Mouse (Mus musculus) liver, embryonic 11.5 days (tissue): Measurements from ENCODE around the gene Dgkd. TPM values are rescaled to one million over a fixed set of nuclear protein-coding genes. Genes with fewer than 3 reads are reported as not detected.

Experiments
- ATAC-seq: fragments of 200-750 bp; cut with Nextera tagmentation; replicated peaks from 2 replicates; pipeline ENCODE4 v1.8.0; 2017; ENCODE audit warnings: moderate number of reproducible peaks, mild to moderate bottlenecking, moderate TSS enrichment, moderate library complexity; ENCODE audit not compliant: low FRiP score
- DNase-seq: peaks from one replicate; pipeline ENCODE4 v3.0.0-alpha.2; 2017; ENCODE audit warnings: low spot score
- H3K27ac ChIP-seq: fragments of 300-500 bp; sonication (generic); 2 replicates; pipeline ENCODE4 v1.5.1; 2014; ENCODE audit warnings: mild to moderate bottlenecking, low read depth, low read length, control low read depth
- H3K27me3 ChIP-seq: fragments of 300-500 bp; sonication (generic); replicated peaks from 2 replicates; pipeline ENCODE4 v1.6.1; 2014; ENCODE audit warnings: low read length, mixed read lengths; ENCODE audit not compliant: control insufficient read depth, insufficient read depth
- H3K36me3 ChIP-seq: fragments of 300-500 bp; sonication (generic); 2 replicates; pipeline ENCODE4 v1.6.1; 2014; ENCODE audit warnings: mild to moderate bottlenecking, low read length, moderate library complexity, mixed read lengths; ENCODE audit not compliant: control insufficient read depth, insufficient read depth
- H3K4me1 ChIP-seq: fragments of 300-500 bp; sonication (generic); replicated peaks from 2 replicates; pipeline ENCODE4 v1.6.1; 2014; ENCODE audit warnings: low read length, mixed read lengths; ENCODE audit not compliant: control insufficient read depth, insufficient read depth
- H3K4me2 ChIP-seq: fragments of 300-500 bp; sonication (generic); 2 replicates; pipeline ENCODE4 v1.6.1; 2014; ENCODE audit warnings: mild to moderate bottlenecking, control low read depth, moderate library complexity
- H3K4me3 ChIP-seq: fragments of 300-500 bp; sonication (generic); 2 replicates; pipeline ENCODE4 v1.5.1; 2014; ENCODE audit warnings: low read depth, low read length, control low read depth
- H3K9ac ChIP-seq: fragments of 300-500 bp; sonication (generic); 2 replicates; pipeline ENCODE4 v1.6.1; 2014; ENCODE audit warnings: low read depth, low read length, control low read depth
- H3K9me3 ChIP-seq: fragments of 300-500 bp; sonication (generic); 2 replicates; pipeline ENCODE4 v1.6.1; 2016; ENCODE audit warnings: low read length, inconsistent platforms, mixed read lengths; ENCODE audit not compliant: control insufficient read depth
- WGBS: fragments of 180-500 bp; shearing (Covaris S2); extraction: QIAGEN DNeasy Blood & Tissue Kit; methylation state at CpG from one replicate; pipeline ENCODE4 v1.1.7; 2014; 5-methylcytosine and 5-hydroxymethylcytosine counted together
- polyA plus RNA-seq: library from polyadenylated mRNA; unstranded; fragments of >200 nt; fragmentation: Nextera tagmentation; extraction: Ambion mirVana; gene quantifications from 2 replicates; pipeline ENCODE4 v1.2.1, GENCODE M21; 2014

Gene Dgkd
- polyA plus RNA-seq, 1 experiment from 2014 or later: 33.5 TPM

DNA sequence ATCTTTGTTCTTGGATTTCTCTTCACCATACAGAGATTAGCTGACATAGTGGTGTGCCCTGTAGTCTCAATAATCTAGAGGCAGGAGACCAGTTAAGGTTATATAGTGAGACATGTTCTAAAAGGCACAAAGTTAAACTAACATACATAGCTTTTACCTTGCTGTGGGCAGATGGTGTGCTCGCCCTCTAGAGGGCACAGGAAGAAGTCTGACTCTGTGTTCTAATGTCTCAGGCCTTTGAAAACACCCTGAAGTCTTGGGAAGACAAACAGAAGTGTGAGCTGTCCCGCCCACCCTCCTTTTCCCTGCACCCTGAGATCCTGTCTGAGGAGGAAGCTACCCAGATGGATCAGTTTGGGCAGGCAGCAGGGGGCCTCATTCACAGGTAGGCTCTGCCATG is 83.4 kb downstream of the Dgkd start:
- 33% methylated on average over 2 of the region's 2 CpGs for WGBS
- Histone ChIP-seq H3K4me1 (0 out of 2 replicates have a peak, but pooled peaks cover 3% of the 10 kb centered on the region), H3K9ac (no peak overlapping the region), H3K27me3 (no peaks in the 10 kb centered on the region), H3K27ac (no peak overlapping the region), H3K4me2 (no peak overlapping the region), H3K4me3 (no peak overlapping the region), H3K36me3 (peaks cover 16% of the 10 kb centered on the region), H3K9me3 (no peaks in the 10 kb centered on the region)
- 0 out of 2 replicates have a peak, but pooled peaks have one; percentile 30 for ATAC-seq
- no peak for DNase-seq

DNA sequence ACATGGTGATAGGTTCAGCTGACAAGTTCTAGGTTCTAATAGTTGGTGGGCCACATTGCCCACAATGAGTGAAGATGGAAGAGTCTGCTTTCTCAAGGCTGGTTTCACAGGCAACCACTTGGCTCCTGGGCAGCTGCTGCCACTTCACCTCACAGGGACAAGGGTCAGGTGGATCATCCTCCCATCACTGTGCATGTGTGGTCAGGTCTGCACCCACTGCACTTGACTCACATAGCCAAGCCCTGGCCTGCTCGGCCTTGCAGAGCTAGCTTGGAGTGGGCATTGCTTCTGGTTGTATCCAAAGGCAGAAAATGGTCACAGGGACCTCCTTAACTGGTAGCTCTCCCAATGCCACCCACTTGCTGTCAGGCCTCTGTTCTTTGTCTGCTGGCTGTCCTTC is 88.7 kb downstream of the Dgkd start:
- H3K4me2 ChIP-seq: no peak overlapping the region
- H3K27ac ChIP-seq: no peak overlapping the region
- no peaks in the 10 kb centered on the region for H3K27me3 ChIP-seq
- no peaks in the 10 kb centered on the region for H3K9me3 ChIP-seq
- H3K4me1 ChIP-seq: no peaks in the 10 kb centered on the region
- no peak overlapping the region for H3K4me3 ChIP-seq
- no peak overlapping the region for H3K9ac ChIP-seq
- DNase-seq (no peak), ATAC-seq (no peak)
- 100% methylated on average over 1 of the region's 1 CpGs for WGBS
- H3K36me3 ChIP-seq: peaks cover 42% of the 10 kb centered on the region

DNA sequence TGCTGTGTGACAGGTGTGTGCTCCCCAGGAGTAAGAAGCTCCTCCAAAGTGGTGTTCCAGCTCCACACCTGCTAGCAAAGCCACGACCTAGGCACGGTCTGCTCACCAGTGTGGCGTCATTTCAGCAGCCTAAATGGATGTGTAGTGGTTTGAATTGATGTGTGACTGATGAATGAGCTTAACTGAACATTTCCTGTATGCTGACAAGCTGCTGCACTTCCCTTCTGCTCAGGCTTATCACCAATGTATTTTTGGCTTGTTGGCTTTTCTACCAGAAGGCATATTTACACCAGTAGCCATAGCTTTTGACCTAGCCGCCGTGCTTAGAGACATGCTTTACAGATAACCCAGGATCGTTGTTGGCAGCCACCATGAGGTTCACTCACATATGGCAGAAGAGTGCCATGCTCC is 94.6 kb downstream of the Dgkd start:
- ATAC-seq (0 out of 2 replicates have a peak, but pooled peaks have one; percentile 10), DNase-seq (no peak)
- WGBS: 48% methylated on average over 6 of the region's 6 CpGs
- Histone ChIP-seq H3K9ac (no peak overlapping the region), H3K27me3 (no peaks in the 10 kb centered on the region), H3K27ac (no peak overlapping the region; the same call in 1 of the 2 replicates), H3K4me1 (peaks cover 3% of the 10 kb centered on the region; the same call in 1 of the 2 replicates), H3K4me2 (no peak overlapping the region), H3K4me3 (no peak overlapping the region), H3K36me3 (peaks cover 26% of the 10 kb centered on the region), H3K9me3 (no peaks in the 10 kb centered on the region)

DNA sequence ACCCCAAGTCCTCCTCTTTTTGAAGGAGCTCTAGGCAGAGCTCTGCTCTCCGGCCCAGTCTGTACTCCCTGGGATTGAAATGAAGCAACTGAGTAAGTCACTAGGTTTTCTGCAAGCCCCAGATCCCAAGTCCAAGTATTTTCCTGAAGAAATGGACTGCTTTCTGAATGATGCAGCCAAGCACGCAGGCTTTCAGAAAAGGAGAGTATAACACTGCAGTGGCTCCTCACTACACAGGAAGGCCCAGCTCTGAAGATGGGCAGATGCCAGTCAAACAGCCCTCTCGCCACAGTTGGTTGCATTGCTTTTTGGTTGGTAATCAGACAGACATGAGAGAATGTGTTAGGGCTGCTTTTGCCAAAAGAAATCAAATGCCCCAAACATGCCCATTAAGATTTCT is 98.6 kb downstream of the Dgkd start:
- Histone ChIP-seq H3K9ac (no peak overlapping the region), H3K27ac (no peak overlapping the region), H3K4me2 (no peak overlapping the region), H3K4me3 (no peak overlapping the region), H3K9me3 (no peaks in the 10 kb centered on the region), H3K27me3 (no peaks in the 10 kb centered on the region), H3K36me3 (peaks cover 14% of the 10 kb centered on the region), H3K4me1 (peaks cover 3% of the 10 kb centered on the region; the same call in 1 of the 2 replicates)
- ATAC-seq (no peak), DNase-seq (no peak)
- WGBS: 92% methylated on average over 3 of the region's 3 CpGs

DNA sequence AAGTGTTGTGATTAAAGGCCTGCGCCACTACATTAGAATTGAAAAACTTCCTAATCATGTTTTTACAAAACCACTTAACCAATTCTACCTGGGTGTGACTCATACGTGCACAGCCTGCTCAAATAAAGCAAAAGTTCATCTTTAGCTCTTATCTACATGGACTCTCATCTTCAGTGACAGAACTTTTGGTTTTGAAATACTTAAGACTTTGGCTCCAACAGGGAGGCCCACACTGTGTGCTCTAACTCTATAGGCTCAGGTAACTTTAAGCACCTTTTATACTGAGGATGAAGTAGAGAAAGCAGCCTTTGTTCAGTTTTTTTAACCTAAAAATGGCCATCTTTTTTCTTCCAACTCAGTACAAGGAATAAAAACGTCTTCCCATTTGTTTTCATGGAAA is 100.0 kb downstream of the Dgkd start:
- no peaks in the 10 kb centered on the region for H3K9me3 ChIP-seq
- WGBS: 69% methylated on average over 3 of the region's 3 CpGs
- peaks cover 18% of the 10 kb centered on the region for H3K36me3 ChIP-seq
- H3K4me2 ChIP-seq: no peak overlapping the region
- no peak for DNase-seq
- H3K4me1 ChIP-seq: no peaks in the 10 kb centered on the region
- H3K4me3 ChIP-seq: no peak overlapping the region
- no peak overlapping the region for H3K9ac ChIP-seq
- H3K27ac ChIP-seq: no peak overlapping the region
- ATAC-seq: no peak
- H3K27me3 ChIP-seq: no peaks in the 10 kb centered on the region

DNA sequence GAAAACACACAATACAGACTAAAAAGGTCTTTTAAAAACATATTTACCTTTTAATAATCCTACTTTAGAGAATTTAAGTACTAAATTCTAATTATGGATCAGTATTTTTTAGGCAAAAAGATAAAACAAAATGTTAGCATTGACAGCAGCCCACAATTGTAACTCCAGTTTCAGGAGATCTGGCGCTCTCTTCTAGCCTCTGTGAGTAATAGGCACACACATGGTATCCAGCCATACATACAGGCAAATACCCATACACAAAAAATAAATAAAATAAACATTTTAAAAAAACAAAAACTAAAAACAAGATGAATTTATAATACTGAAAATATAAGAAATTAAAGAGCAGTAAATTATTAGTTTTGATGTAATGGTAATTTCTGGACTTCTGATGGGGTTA is 105.8 kb downstream of the Dgkd start:
- H3K36me3 ChIP-seq: peaks cover 12% of the 10 kb centered on the region

DNA sequence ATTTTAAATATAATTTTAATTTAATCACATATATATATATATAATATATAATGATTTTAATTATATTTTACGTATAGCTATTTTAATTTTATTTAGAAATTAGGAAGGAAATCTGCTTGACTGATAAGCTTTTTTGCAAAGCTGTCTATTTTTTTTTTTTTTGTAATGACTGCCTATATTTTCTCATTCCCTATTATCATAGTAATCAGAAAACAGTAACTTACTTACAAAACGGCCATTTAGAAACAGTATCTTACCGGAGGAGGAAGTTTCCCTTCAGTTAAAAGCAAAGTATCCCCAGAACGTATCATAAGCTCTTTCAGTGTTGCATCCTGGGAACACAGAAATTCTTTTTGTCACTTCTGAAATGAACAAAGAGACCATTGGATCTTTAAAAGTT is 106.4 kb downstream of the Dgkd start:
- no peak for DNase-seq
- H3K9me3 ChIP-seq: no peaks in the 10 kb centered on the region
- H3K27ac ChIP-seq: 0 out of 2 replicates have a peak overlapping the region, but pooled peaks have one; percentile 96
- 36% methylated on average over 4 of the region's 4 CpGs for WGBS
- H3K36me3 ChIP-seq: peaks cover 13% of the 10 kb centered on the region
- no peak overlapping the region for H3K9ac ChIP-seq
- no peak overlapping the region for H3K4me3 ChIP-seq
- no peaks in the 10 kb centered on the region for H3K27me3 ChIP-seq
- no peak for ATAC-seq
- peaks cover 17% of the 10 kb centered on the region for H3K4me1 ChIP-seq
- peak overlapping the region; percentile 37; the same call in 1 of the 2 replicates for H3K4me2 ChIP-seq

More for the DNA sequence above, 105.8 kb downstream of the Dgkd start:
- Histone ChIP-seq H3K9me3 (no peaks in the 10 kb centered on the region), H3K4me1 (peaks cover 17% of the 10 kb centered on the region), H3K4me2 (no peak overlapping the region), H3K9ac (no peak overlapping the region), H3K27me3 (no peaks in the 10 kb centered on the region), H3K4me3 (no peak overlapping the region), H3K27ac (no peak overlapping the region)
- DNase-seq (no peak), ATAC-seq (no peak)
- 95% methylated on average over 1 of the region's 1 CpGs for WGBS

DNA sequence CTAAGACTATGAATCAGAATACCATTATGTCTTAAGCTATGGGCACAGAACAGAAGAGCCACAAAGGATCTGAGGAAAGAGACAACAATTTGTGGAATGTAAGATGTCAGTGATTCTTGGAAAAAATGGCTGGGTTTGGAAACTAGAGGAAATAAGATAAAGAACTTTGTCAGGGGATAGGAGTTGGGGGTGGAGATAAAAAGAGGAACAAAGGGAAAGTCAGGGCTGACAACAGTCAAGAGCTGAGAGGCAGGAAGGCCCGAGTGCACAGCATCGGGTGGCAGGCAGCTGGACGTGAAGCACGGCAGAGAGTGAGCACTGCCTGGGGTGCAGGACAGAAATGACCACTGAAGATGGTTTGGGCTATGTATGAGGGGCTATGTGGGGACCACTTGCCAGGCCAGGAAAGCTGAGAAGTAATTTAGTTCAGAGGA is 106.9 kb downstream of the Dgkd start:
- Histone ChIP-seq H3K9ac (peak overlapping the region; percentile 41; the same call in 1 of the 2 replicates), H3K4me1 (peaks cover 17% of the 10 kb centered on the region), H3K27ac (peak overlapping the region; percentile 96), H3K36me3 (peaks cover 13% of the 10 kb centered on the region), H3K27me3 (no peaks in the 10 kb centered on the region), H3K9me3 (no peaks in the 10 kb centered on the region), H3K4me3 (no peak overlapping the region), H3K4me2 (peak overlapping the region; percentile 37)
- 24% methylated on average over 4 of the region's 4 CpGs for WGBS
- ATAC-seq (no peak; the same call in 1 of the 2 replicates), DNase-seq (no peak)

DNA sequence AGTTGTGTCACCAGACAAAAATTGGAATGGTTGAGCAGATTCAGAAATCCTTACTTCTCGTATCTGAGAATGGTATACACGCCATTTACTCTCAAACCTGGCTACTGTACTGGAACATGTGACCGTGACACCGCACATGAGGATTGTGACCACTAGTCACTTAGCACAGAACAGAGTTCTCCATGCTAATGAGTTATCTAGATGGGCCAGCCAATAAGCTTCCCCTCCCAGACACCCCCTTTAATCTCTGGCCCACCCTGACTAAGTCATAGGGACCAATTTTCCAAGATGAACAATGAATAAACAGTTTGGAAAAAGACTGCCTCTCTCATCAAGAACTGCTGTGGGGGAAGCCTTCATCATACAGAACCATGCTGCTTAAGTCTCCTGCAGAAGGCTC is 107.7 kb downstream of the Dgkd start:
- H3K4me2 ChIP-seq: peak overlapping the region; percentile 52
- H3K4me3 ChIP-seq: no peak overlapping the region
- H3K9me3 ChIP-seq: no peaks in the 10 kb centered on the region
- H3K9ac ChIP-seq: peak overlapping the region; percentile 42; the same call in 1 of the 2 replicates
- H3K27me3 ChIP-seq: no peaks in the 10 kb centered on the region
- peak overlapping the region; percentile 96 for H3K27ac ChIP-seq
- DNase-seq (no peak), ATAC-seq (peak; percentile 28; the same call in 1 of the 2 replicates)
- H3K4me1 ChIP-seq: peaks cover 17% of the 10 kb centered on the region
- 61% methylated on average over 4 of the region's 4 CpGs for WGBS
- H3K36me3 ChIP-seq: peaks cover 13% of the 10 kb centered on the region
